Mouse (Mus musculus): Measurements from ENCODE around the gene Lzts2.
"Not testable (repeated sequence)": the region's sequence is repeated elsewhere in the genome, so short reads cannot be mapped to it uniquely, and the experiment has no call there.

Lzts2 gene

DNA sequence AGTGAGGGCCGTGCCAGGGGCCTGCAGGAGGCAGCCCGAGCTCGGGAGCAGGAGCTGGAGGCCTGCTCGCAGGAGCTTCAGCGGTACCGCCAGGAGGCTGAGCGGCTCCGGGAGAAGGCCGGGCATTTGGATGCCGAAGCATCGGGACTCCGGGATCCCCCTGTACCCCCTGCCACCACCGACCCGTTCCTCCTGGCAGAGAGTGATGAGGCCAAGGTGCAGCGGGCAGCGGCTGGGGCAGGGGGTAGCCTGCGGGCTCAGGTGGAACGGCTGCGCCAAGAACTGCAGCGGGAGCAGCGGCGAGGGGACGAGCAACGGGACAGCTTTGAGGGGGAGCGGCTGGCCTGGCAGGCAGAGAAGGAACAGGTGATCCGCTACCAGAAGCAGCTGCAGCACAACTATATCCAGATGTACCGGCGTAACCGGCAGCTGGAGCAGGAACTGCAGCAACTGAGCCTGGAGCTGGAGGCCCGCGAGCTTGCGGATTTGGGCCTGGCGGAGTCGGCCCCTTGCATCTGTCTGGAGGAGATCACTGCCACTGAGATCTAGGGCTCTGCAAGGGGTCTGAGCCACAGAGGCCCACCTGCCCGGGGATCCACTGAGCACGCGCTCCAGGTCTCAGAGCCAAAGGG lies 11.8 kb downstream of the Lzts2 start:
- DNase-seq (ENCODE audit: low spot score), result no peak

DNA sequence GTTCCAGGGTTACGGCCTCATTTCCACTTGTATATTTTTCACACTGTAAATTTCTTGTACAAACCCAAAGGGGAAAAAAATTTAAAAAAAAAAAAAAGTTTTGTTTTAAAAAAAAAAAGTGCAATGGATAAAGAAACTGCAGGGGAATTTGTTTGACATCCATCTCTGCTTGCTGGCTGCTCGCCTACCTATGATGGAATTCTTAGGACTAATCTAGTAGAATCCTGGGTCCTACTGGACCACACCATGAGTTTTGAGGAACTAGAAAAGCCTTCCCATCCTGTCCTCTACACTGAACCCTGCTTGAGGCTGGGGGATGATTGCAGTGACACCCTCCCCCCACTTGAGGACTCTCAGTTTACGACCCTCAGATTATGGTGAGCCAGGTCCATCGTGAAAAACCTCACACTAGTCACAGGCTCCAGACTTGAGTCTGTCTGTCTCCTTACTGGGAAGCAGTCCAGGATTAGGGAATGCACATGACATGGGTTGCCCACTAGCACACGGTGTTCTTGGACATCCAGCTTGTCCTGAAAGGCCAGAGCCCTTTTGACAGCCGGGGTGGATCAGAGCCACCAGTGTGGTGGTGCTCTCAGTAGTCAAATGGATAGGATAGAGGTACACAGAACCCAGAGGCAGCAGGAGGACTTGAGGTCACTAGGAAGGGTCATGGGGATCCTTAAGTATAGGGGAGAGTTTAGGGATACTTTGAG lies 12.9 kb downstream of the Lzts2 start:
- no peak for DNase-seq (ENCODE audit: low spot score)

DNA sequence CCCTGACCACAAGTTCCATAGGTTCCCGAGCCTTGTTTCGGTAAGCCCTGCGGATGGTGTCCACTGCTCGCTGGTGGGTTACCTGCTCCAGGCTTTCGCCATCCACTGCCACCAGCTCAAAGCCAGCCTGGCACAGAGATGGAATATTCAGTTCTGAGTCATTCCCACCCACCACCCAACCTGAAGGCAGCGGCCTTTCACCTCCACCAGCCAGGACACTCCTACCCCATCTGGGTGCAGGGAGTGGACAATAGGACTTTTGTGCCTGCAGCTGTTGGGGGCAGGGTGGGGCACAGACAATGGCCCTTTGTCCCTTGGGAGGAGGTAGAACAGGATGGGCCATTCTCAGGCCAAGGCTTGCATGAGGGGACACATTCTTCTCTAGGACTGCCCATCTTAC lies 13.6 kb downstream of the Lzts2 start:
- peak; percentile 78 for DNase-seq (ENCODE audit: low spot score)

DNA sequence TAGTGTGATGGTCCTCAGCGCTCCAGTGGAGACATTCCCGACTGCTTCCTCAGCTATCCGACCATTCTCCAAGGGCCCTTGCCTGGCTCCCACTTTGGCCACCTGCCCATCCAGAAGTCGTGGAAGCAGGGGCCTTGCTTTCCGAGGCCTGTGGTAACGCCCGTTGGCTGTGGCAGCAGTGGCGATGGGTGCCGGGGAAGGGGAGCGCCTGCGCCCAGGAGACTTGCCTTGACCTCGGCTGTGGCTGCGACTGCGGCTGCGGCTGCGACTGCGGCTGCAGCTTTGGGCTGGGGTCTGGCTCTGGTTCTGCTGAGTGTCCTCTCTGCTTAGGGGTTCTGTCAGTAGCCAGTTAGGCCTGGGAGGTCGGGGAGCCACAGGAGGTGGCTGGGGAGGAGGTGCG lies 14.5 kb downstream of the Lzts2 start:
- DNase-seq (ENCODE audit: low spot score), result no peak

DNA sequence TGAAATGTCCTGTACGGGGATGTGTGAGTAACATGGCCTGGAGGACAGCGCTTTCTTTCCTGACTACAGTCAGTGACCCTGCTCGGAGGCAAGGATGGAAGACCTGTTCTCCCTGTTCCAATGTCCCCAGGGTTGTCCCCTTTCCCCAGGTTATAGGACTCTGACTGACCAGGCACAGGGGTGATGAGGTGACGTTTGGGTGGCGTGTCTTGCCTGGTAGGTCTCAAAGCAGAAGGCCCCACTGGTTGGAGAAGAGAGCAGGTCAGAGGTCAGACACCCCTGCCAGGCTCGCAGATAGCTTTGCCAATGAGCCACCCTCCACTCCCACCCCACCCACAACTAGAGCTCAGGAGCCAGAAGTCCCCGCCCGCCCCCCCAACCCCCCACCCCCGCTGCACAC lies 15.4 kb downstream of the Lzts2 start:
- DNase-seq (ENCODE audit: low spot score), result no peak

DNA sequence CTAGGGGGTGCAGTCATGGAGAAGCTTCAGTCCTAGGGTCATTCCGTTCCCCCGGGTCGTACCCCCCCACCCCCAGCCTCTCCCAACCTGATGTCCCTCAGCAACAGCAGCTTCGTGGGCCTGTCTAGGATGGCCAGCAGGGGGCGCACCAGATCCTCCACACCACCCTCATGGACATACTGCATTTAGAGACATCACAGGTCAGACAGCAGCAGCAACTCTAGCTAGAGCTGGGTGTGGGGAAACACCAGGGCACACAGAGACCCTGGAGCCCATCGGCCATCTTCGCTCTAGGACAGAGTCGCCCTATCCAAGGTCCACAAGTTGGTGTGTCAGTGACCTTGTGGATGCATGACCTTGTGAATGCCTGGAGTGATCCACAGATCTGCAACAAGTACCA lies 15.9 kb downstream of the Lzts2 start:
- peak; percentile 89 for DNase-seq (ENCODE audit: low spot score)

DNA sequence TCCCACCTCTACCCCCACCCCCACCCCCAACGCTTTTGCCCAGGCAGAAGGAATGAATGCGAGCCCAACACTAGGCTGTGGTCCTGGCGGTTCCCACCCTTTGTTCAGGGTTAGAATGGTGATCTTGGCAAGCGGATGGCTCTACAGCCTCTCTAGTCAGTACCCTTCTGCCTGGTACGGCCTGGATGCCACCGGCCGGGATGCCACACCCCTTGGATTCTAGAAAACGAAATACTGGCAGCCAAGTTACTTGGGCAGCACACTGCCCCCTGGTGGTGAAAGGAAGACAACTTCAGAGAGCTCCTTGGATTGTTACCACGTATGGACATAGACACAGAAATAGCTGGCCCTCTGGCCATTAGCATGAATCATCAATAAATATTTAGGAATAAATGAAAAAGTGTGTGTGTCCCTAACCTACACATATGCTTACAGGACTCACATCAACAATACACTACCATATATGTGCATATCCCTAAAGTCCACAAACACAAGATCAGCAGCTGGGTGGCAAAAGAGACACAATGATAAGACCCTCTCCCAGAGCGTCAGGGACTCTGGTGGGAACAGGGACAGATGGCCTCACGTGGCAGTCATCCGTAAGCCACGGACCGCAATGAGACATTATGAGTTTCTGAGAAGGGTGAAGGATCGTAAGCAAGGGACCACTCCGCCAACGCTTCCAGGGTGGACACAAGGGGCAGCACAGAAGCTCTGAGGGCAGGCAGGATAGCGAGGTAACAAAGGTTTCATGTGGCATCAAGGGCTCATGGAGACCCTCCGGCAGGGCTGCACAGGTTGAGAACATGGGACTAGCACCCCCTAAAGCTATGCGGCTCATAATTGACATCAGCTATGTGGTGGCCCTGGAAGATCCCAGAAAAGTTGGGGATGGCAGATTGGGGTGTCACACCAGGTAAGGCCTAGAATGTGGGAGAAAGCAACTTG lies 16.8 kb downstream of the Lzts2 start:
- peak; percentile 89 for DNase-seq (ENCODE audit: low spot score)

DNA sequence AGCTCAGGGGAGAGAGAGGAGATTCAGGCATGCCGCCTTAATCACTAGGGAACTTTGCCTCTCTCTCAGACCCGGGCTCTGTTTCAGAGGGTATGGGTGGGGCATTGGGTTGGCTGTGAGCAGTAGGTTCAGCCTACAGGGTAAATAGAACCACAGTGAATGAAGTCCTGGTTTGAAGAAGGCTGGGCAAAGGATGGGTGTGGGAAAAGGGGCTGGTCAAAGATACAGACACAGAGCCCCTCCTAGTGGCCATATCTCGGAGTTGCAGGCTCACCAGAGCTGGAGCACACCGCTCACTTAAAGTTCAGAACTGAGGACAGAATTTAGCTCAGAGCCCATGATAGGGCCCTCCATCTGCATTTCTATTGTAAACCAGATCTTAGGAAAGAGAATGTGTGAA lies 17.6 kb downstream of the Lzts2 start:
- peak; percentile 87 for DNase-seq (ENCODE audit: low spot score)

DNA sequence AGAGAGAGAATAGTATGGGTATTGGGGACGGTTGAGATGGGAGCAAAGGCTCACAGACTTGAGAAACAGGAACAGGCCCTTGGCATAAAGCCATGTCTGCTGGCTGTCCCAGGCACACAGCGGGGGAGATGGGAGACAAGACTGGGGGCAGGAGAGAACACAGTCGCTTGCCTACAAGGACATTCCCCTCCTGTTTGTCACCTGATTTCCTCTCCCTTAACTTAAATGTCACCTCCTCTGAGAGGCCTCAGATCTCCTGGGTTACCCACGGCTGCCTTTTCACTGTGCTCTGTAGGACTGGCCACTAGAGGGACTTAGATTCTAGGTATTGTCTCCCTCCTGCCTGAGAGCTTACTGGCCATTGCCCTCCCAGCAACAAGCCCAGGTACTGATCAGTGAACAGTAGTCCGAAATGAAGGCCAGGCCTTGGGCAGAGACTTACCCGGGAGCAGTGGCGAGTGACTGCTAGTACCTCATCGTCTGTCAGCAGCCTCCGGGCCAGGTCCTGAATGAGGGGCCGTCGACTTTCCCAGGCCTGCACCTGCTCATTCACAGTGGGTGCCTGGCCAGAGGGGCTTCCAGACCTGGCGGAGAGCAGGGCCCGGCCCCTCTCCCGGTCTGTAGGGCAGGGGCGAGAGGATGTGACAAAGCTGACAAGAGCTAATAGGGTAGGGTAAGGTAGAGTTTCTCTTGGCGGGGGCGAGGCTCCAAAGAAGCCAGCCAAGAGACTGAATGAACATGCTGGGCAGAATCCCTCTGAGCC lies 18.5 kb downstream of the Lzts2 start:
- DNase-seq (ENCODE audit: low spot score), result peak; percentile 74

DNA sequence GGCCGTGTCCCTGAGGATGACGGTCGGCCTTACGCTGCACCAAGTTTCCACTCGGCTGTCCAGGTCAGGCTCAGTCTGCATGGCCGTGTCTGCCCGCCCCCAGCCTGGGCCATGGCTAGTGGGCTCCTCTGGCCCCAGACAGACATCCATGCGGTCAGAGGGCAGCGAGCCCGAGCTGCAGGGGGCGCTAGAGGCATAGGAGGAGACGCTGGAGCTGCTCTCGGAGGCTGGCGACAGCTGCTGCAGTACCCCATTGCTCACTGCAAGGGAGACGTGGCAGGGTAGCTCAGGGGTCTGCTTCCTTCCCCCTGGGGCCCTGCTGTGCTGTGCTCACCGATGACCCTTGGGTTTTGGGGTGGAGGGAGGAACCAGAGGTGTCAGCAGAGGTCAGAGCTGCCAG lies 22.7 kb downstream of the Lzts2 start:
- peak; percentile 87 for DNase-seq (ENCODE audit: low spot score)

DNA sequence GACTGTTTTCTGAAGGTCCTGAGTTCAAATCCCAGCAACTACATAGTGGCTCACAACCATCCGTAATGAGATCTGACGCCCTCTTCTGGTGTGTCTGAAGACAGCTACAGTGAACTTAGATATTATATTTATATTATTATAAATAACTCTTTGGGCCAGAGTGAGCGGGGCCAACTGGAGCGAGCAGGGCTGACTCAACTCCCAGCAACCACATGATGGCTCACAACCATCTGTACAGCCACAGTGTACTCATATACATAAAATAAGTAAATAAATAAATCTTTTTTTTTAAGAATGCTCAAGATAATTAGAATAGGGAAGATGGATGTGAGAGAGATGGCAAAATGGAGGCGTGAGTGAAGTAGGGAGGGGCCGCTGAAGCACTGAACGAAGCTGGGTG lies 24.0 kb downstream of the Lzts2 start:
- not testable (repeated sequence) for DNase-seq (ENCODE audit: low spot score)

DNA sequence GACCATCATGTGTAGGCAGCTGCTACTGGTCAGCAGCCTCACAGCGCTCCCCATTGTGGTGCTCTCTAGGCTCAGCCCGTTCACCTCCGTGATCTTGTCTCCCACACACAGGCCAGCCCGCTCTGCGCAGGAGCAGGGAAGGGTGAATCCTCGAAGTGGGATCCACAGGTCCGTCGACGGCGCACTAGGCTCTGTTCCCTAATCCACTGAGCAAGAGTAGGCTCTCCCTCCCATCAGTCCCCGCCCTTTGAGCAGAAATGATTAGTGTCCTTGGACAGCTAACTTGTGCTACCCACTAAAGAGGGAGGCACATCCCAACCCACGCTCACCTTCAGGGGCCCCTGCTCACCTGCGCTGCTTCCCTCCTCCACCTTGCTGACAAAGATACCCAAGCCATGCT lies 26.0 kb downstream of the Lzts2 start:
- peak; percentile 56 for DNase-seq (ENCODE audit: low spot score)

DNA sequence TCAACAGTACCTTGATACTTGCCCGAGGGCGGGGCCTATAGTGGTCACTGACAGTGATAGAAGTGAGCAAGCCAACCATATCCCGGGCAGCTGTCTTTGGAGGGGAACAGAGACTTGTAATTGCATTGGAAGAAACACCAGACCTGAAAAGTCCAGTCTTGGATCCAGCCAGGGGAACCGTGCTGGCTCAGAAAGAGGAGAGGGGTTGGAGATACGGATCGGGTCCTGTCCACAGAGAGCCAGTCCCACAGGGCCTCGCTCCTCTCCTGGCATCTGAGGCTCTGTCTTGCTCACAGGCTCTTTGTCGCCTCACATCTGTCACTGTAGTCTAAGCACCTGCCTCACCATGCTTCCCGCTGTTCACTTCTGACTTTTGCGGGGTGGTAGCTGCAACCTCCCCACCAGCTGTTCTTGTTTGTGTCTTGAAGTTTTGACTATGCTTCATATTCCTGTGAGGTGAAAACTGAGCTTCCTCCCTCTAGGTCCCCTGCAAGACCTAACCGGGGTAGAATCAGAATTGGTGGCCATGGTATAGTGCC lies 30.2 kb downstream of the Lzts2 start:
- DNase-seq (ENCODE audit: low spot score), result peak; percentile 45

DNA sequence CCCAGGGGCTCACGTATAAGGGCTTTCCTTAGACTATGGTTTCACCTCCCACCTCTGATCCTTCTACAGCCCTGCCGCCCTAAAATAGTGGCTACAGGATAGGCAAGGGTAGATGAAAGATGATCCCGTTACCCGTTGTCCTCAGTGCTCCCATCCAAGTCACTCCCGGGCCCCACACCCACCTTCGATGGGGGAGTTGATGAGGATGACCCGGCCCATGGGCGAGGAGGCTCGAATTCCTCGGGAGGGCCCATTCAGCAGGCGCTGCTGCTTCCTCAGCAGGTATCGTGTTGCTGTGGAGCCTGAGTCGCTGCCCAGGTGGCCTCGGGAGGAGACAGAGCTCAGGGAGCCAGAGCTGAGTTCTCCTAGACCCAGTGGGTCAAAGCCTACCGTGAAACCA lies 31.0 kb downstream of the Lzts2 start:
- peak; percentile 41 for DNase-seq (ENCODE audit: low spot score)

DNA sequence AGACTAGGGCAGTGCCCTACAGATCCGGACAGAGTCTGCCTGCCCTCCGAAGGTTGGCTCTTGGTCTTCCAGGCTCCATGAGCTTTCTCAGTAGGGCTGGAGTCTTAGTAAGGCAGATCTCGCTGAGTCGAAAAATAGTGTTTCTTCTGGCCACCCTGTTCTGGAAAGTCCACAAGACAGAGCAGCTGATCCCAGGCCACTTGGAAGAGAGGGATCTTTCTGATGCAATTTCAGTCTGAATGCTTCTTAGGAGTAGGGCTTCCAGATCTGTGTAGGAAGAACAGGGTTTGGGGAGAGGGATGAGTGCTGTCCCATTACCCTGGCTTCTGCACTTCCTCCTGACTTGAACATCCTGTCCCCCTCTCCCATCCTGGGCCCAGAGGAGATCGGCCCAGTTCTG lies 31.4 kb downstream of the Lzts2 start, which contains the start of gene Pdzd7:
Pdzd7 (minus strand) TSS at position 67 of the 400 bp plus-strand sequence.
- no peak for DNase-seq (ENCODE audit: low spot score)

DNA sequence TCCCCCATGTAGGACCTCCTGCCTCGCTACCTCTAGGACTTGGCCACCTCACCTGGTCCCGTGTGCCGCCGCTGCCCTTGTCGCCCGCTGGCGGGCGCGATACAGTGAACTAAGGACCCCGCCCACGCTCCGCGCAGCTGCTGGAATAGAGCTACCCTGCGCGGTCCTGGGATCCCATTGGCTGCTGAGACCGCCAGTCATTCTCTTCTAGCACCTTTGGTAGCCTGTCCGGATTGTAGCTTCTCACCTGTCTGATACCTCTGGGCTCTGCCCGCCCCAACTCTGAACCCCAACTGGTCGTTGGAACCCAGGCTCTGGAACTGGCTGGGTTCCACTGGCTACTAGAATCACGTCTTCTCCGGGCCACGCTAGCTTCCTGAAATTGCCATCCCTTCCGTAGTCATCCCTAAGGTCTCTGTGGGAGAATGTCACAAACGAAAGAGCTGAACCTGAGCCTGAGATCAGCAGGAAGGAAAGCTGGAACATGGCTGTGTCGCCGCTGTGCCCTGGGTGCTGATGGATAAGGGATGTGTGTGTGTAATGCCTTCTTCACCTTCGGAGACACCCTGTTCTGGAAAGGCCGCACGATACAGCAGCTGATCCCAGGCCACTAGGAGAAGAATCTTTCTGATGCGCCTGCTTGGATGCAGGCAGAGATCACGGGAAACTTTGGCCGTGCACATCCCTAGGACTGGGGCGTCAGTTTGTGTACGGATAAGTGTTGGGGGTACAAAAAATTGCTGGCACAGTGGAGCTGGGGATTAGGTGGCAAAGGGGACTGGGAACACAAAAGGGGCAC lies 32.5 kb downstream of the Lzts2 start:
- peak; percentile 88 for DNase-seq (ENCODE audit: low spot score)

DNA sequence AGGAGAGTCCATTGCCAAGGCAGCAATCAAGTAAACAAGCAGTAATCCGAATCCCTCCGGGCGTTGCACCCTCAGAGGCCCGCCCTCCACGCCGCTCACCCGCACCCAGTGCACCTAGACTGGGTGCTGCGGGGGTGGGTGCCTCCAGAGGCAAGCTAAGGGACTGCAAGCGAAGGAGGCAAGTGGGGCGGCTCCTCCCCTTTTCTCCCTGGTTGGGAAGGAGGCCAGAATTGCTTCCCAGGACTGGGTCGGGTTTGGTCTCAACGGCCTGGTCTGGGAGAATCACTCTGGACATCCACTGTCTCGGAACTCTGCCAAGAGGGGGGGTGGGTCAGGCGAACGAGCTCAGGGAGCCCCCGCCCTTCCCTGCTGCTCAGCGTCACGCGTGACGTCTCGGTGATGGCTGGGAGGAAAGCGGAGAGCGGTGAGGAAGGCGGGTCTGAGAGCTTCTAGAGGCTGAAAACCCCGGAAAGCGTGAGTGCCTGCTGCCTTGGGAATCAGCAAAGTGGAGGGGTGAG lies 33.3 kb downstream of the Lzts2 start, which contains the start of gene Sfxn3:
Sfxn3 (plus strand) TSS at position 87 of the 518 bp plus-strand sequence.
- peak; percentile 98 for DNase-seq (ENCODE audit: low spot score)

DNA sequence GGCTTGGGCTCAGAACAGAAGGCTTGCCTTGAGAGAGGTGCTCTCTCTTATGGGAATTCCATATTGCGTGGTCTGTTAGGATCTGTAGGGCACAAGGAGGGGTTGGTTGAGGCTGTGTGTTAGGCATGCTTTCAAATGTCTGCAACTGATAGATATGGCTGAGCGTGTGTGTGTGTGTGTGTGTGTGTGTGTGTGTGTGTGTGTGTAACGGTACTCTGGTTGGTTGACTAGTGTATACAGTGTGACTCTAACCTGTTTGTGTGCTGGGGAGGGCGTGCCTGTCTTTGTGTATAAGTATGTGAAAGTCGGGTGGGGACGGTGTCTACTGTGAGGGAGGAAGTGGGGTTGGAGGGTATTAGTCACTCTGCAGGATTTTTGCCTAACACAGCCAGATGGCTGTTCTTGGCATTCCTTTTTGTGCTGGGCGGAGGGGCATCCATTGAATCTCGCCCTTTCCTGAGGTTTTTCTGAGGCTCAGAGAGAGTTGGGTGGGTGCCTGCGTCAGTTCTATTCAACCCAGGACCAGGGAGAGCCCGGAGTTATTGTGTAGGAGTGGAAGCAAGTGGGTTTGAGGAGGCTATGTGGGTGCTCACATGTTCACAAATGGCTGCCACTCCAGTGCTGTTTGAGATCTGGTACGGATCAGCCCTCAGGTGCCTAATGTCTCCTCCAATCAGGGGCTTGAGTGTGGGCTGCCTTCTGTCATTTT lies 33.9 kb downstream of the Lzts2 start:
- peak; percentile 62 for DNase-seq (ENCODE audit: low spot score)

DNA sequence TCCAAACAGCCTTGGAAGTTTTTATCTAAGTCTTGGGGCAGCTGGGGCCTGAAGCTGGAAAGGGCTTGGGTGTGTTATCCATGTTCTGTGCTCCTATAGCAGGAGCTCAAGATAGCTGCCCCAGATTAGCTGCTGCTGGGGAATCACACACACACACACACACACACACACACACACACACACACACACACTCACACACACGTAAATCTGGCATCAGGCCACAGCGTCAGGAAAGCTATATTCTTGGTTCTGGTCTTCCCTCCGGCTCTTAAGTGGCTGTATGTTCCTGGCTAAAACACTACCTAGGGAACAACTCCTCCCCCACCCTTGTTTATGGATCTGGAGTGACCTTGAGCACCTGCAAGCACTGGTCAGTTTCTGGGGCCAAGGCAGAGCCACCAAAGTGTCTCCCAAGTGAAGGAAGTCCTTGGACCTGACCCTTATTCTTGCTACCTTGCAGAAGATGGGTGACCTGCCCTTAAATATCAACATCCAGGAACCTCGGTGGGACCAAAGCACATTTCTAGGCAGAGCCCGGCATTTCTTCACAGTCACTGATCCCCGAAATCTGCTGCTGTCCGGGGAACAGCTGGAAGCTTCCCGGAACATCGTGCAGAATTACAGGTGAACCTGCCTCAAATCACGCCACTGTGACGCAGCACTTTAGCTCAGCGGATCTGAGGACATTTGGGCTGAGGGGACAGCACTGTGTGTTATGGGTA lies 34.6 kb downstream of the Lzts2 start:
- DNase-seq (ENCODE audit: low spot score), result no peak

All from testis, postnatal 10 days (tissue).